Mouse (Mus musculus) liver, adult 2 months (tissue): ENCODE measurements around the gene Ubac2.

Experiments
- CTCF ChIP-seq: fragments of 200-500 bp; IDR thresholded peaks from 2 replicates; pipeline ENCODE4 v1.5.1; 2011; ENCODE audit warnings: low read depth, low read length, control low read depth
- POLR2A ChIP-seq: fragments of 200-500 bp; IDR thresholded peaks from 2 replicates; pipeline ENCODE4 v1.6.1; 2011; ENCODE audit warnings: low read length, control low read depth; ENCODE audit not compliant: insufficient read depth; ENCODE audit errors: extremely low read depth

DNA sequence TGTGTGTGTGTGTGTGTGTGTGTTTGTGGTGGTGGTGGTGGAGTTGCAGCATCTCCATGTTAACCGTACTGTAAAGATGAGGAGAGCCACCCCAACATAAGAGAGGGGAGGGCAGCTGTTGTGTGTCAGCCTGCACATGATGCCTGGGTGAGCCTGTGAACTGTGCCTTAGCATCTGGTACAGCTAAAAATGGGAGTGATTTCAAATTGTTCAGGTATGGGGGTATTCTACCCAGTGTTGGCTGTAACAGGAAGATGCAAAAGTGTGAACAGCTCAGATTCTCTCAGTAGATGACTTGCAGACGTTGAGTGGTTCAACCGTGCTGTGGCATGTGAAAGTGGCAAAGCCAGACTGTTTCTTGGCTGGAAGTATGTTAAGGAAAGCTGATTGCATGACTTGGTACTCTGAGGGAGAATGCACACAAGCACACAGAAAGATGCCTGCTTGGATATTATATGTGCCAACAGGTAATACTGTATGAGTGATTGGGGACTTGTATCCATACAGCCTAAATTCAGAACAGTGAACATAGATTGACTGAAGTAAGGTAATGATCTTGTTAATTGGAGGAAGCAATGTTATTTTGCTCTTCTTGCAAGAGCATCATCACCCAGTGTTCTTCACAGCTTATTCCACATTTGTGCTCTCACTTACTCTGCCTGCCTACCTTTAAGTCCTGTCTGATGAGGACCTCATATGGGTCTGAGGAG is 79.8 kb downstream of the Ubac2 start:
- TF ChIP-seq CTCF (no peak), POLR2A (no peak)
